In the genomic region with DNA sequence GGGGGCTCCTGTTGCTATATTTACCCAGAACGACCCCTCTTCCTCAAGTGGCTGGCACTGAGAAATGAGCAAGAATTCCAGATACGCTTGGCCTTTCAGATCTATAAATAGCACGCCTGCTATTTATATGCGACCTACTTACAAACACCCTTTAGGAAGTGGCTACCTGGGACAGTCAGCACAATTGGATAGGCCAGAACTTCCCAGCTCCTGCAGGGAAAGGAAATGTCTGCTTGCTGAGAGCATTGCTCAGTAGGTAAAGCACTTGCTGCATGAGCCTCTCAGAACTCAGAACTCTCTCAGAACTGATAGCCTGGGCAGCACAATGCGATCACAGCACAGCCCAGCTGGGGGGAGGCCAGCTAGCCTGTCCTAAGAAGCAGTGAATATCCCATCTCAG, we compare ENCODE assay signal across 17 mouse cellular contexts. TPM values are rescaled to one million over a fixed set of nuclear protein-coding genes. Genes with fewer than 3 reads are reported as not detected.
DNase-seq lines count a peak whose midpoint lies in the region; ATAC-seq and TF ChIP-seq lines count a peak whose summit lies in the region.
"Had no signal": no experiment of that assay in that cellular context is flagged by ENCODE, and none has a peak within 500 bp of the region (broad histone marks: within the 10 kb centered on the region; RNA-seq: fewer than 3 reads in every experiment).

No protein-coding gene starts in this region.

- H3K27ac ChIP-seq in limb, embryonic 13.5 days = peak overlapping the region; percentile 48; the same call in 1 of the 2 replicates
- no peak overlapping the region for H3K27ac ChIP-seq in limb, embryonic 10.5 days
- H3K27ac ChIP-seq in heart, postnatal 0 days (ENCODE audit: low read depth) = peak overlapping the region; percentile 88
- no peak overlapping the region for H3K27ac ChIP-seq in forebrain, embryonic 14.5 days (ENCODE audit: low read depth, low read length)
- H3K27ac ChIP-seq: midbrain, embryonic 12.5 days; neural tube, embryonic 12.5 days had no signal

- H3K4me3 ChIP-seq in limb, embryonic 13.5 days = no peak overlapping the region
- no peak overlapping the region for H3K4me3 ChIP-seq in limb, embryonic 10.5 days
- no peak overlapping the region for H3K4me3 ChIP-seq in heart, postnatal 0 days (ENCODE audit: low read depth, low read length)
- H3K4me3 ChIP-seq in forebrain, embryonic 14.5 days (ENCODE audit: low read depth, low read length) = no peak overlapping the region
- H3K4me3 ChIP-seq: midbrain, embryonic 12.5 days; neural tube, embryonic 12.5 days had no signal

- H3K9ac ChIP-seq in limb, embryonic 13.5 days = peak overlapping the region; percentile 31; the same call in 1 of the 2 replicates
- H3K9ac ChIP-seq in heart, postnatal 0 days (replicated peaks; ENCODE audit: low read depth, low read length) = no peak overlapping the region
- H3K9ac ChIP-seq in forebrain, embryonic 14.5 days (ENCODE audit: low read length) = no peak overlapping the region
- H3K9ac ChIP-seq: liver, postnatal 0 days; midbrain, embryonic 12.5 days; neural tube, embryonic 12.5 days had no signal

- no peak for DNase-seq in limb, embryonic 10.5 days (ENCODE audit: low spot score)
- peak; percentile 79 for DNase-seq in R1 (ENCODE audit: low read depth, low spot score)
- peak; percentile 37 to 75 for DNase-seq in heart, adult 18-20 months
- DNase-seq in heart, postnatal 0 days (ENCODE audit: low spot score) = peak; percentile 88
- no peak for DNase-seq in forebrain, embryonic 14.5 days (ENCODE audit: low spot score)
- no peak for DNase-seq in right cerebral cortex, adult 18-20 months
- DNase-seq in thymus, postnatal 25 days = no peak
- DNase-seq: adrenal gland, postnatal 14 days; embryo, embryonic 11 days; kidney, adult 9 months; left cerebral cortex, postnatal 4 days; liver, postnatal 0 days; right cerebral cortex, postnatal 14 days; thymus, adult 18-20 months had no signal

- H3K27me3 ChIP-seq in limb, embryonic 13.5 days = peaks cover 2% of the 10 kb centered on the region; the same call in 1 of the 2 replicates
- H3K27me3 ChIP-seq in limb, embryonic 10.5 days (ENCODE audit: low read depth, poor library complexity, severe bottlenecking) = peaks cover 10% of the 10 kb centered on the region; the same call in 1 of the 2 replicates
- no peaks in the 10 kb centered on the region for H3K27me3 ChIP-seq in heart, postnatal 0 days (ENCODE audit: control insufficient read depth, insufficient read depth, low read length)
- H3K27me3 ChIP-seq in forebrain, embryonic 14.5 days (replicated peaks; ENCODE audit: control insufficient read depth, insufficient read depth, low read length) = no peaks in the 10 kb centered on the region
- H3K27me3 ChIP-seq: neural tube, embryonic 12.5 days had no signal

- H3K4me1 ChIP-seq in limb, embryonic 13.5 days = peaks cover 27% of the 10 kb centered on the region
- peaks cover 6% of the 10 kb centered on the region for H3K4me1 ChIP-seq in limb, embryonic 10.5 days
- H3K4me1 ChIP-seq in heart, postnatal 0 days (ENCODE audit: control insufficient read depth, insufficient read depth) = peaks cover 25% of the 10 kb centered on the region
- H3K4me1 ChIP-seq in forebrain, embryonic 14.5 days (ENCODE audit: control insufficient read depth, insufficient read depth, low read length) = peaks cover 3% of the 10 kb centered on the region; the same call in 1 of the 2 replicates

- H3K9me3 ChIP-seq in limb, embryonic 13.5 days = peaks cover 11% of the 10 kb centered on the region
- peaks cover 10% of the 10 kb centered on the region for H3K9me3 ChIP-seq in limb, embryonic 10.5 days (replicated peaks)
- H3K9me3 ChIP-seq in heart, postnatal 0 days (replicated peaks; ENCODE audit: control insufficient read depth, low read length) = peaks cover 5% of the 10 kb centered on the region
- peaks cover 11% of the 10 kb centered on the region for H3K9me3 ChIP-seq in forebrain, embryonic 14.5 days (replicated peaks; ENCODE audit: control insufficient read depth, low read length)

- ATAC-seq in limb, embryonic 13.5 days (ENCODE audit: low FRiP score, low read depth) = no peak
- peak; percentile 78 for ATAC-seq in heart, postnatal 0 days (ENCODE audit: insufficient read depth, low read depth)
- no peak for ATAC-seq in forebrain, embryonic 14.5 days
- ATAC-seq: liver, postnatal 0 days had no signal

- 0 out of 2 replicates have a peak, but pooled peaks have one; percentile 44 for TF ChIP-seq EP300 in heart, postnatal 0 days (IDR thresholded peaks at IDR 0.05; ENCODE audit: low read depth)

- no peak overlapping the region for H3K4me2 ChIP-seq in limb, embryonic 13.5 days (replicated peaks)
- H3K4me2 ChIP-seq in heart, postnatal 0 days (ENCODE audit: low read depth, low read length) = peak overlapping the region; percentile 24; the same call in 1 of the 2 replicates
- no peak overlapping the region for H3K4me2 ChIP-seq in forebrain, embryonic 14.5 days (ENCODE audit: low read length)
- H3K4me2 ChIP-seq: midbrain, embryonic 12.5 days; neural tube, embryonic 12.5 days had no signal

- no peak for TF ChIP-seq CTCF in heart, postnatal 0 days (IDR thresholded peaks at IDR 0.05; ENCODE audit: low read depth)

- WGBS in limb, embryonic 13.5 days = 27% methylated on average over 5 of the region's 5 CpGs
- WGBS in limb, embryonic 10.5 days = 47% methylated on average over 5 of the region's 5 CpGs
- WGBS in heart, postnatal 0 days = 8% methylated on average over 5 of the region's 5 CpGs
- WGBS in forebrain, embryonic 14.5 days = 37% methylated on average over 5 of the region's 5 CpGs

- peaks cover 9% of the 10 kb centered on the region for H3K36me3 ChIP-seq in limb, embryonic 13.5 days
- H3K36me3 ChIP-seq in limb, embryonic 10.5 days = peaks cover 10% of the 10 kb centered on the region
- no peaks in the 10 kb centered on the region; the same call in 1 of the 2 replicates for H3K36me3 ChIP-seq in heart, postnatal 0 days (replicated peaks; ENCODE audit: control insufficient read depth, insufficient read depth, low read length)
- H3K36me3 ChIP-seq in forebrain, embryonic 14.5 days (ENCODE audit: control insufficient read depth, insufficient read depth, low read length) = no peaks in the 10 kb centered on the region

RNA-seq across cellular contexts. Expression of gene Map10, which starts 3.4 kb away (rescaled TPM):
- 6.4 and 6.7 TPM in 2 replicates for polyA plus RNA-seq in limb, embryonic 13.5 days (2015; fragmentation: Nextera tagmentation; extraction: Ambion mirVana)
- 5.6 and 7.8 TPM in 2 replicates for polyA plus RNA-seq in limb, embryonic 10.5 days (2016; fragmentation: Nextera tagmentation; extraction: Ambion mirVana)
- total RNA-seq in heart, adult 18-20 months (2021) = 1 to 10 TPM; 4.5 to 5.1 TPM
- 5.5 and 12.6 TPM in 2 replicates for total RNA-seq in heart, postnatal 0 days (2014; rRNA removed; ENCODE audit: low replicate concordance)
- 4.1 and 4.5 TPM in 2 replicates for polyA plus RNA-seq in heart, postnatal 0 days (2015; fragmentation: Nextera tagmentation; extraction: Ambion mirVana)
- polyA plus RNA-seq in forebrain, embryonic 14.5 days (2014; fragmentation: Nextera tagmentation; extraction: Ambion mirVana) = 9.3 and 11.6 TPM in 2 replicates

Comparison
In these comparisons a context has a peak if more than half of its experiments do, and no peak if none do; other contexts are left out.
1. H3K27ac ChIP-seq: peak in limb, embryonic 13.5 days (single experiment) and heart, postnatal 0 days (single experiment); none in limb, embryonic 10.5 days (single experiment) and forebrain, embryonic 14.5 days (single experiment).
2. DNase-seq: peak in R1 (single experiment), heart, adult 18-20 months (2 of 2) and heart, postnatal 0 days (single experiment); none in limb, embryonic 10.5 days (single experiment), forebrain, embryonic 14.5 days (single experiment), right cerebral cortex, adult 18-20 months (single experiment) and thymus, postnatal 25 days (single experiment).